Mouse (Mus musculus): ENCODE measurements around the gene Fam198b. TPM values are rescaled to one million over a fixed set of nuclear protein-coding genes. Genes with fewer than 3 reads are reported as not detected.

Gene Fam198b
- polyA plus RNA-seq (2015; fragmentation: Nextera tagmentation; extraction: Ambion mirVana) = 2.4 and 3.2 TPM in 2 replicates

- DNase-seq (ENCODE audit: low spot score) = no peak
Measured at GRCm38 (mm10) chr3:79884305-79884704, at the start of gene Fam198b. Gene Fam198b, plus strand, starts transcription at chr3:79884533.

DNA sequence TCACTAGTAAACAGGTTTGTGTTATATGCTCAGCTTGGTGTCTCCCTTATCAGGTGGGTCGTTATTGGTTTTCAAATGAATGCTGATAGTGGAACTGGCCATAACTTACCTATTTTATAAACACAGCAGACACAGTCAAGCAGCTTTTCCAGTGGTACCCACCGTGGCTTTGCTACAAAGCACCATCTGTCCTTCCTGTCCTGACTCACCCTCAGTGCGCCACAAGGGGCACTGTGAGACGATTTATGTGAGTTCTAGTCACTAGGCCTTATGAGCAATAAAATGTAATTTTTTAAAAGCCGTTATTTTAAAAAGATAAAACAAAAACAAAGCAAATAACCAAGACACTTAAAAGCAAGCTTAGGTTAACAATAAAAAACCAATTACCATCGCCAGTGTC lies 45.6 kb upstream of the Fam198b start:
- peak; percentile 13 for DNase-seq (ENCODE audit: low spot score)

- DNase-seq (ENCODE audit: low spot score) = no peak
Measured at GRCm38 (mm10) chr3:79841475-79841874, 42.9 kb upstream of the Fam198b start.

DNA sequence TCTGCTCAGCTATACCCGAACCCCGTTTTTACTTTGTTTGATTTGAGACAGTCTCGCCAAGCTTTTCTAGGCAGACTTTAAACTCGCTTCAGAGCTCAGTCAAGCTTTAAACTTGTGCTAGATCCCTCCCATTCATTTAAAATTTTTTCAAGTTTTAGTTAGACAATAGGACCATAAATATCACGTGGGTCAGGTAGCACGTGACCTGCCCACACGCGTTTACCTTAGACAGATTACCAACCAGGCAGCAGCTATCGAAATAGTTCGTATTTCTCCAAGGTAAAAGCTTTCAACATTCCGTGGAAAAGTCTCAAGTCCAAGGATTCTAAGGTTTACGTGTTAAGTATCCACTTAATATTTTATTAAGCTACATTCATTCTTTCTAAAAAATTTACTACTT lies 42.2 kb upstream of the Fam198b start:
- peak; percentile 74 for DNase-seq (ENCODE audit: low spot score)

GRCm38 (mm10) chr3:79842616-79843016 lies 41.7 kb upstream of the Fam198b start:
- peak; percentile 78 for DNase-seq (ENCODE audit: low spot score)

DNA sequence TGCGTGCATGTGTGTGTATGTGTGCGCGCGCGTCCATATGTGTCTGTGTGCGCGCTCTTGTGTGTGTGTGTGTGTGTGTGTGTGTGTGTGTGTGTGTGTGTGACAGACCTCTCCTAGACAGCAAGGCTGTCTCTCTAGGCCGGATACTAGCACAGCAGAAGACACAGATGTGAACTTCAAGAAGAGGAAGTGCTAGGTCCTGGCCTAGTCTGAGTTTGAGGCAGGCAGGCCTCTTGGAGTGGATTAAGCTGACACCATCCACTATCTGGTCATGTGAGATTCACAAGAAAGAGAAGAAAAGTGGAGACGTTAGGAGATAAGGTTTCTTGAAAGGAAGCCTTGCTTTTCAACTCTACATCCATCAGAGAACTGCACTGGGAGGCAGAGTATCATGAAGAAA lies 40.3 kb upstream of the Fam198b start:
- peak; percentile 31 for DNase-seq (ENCODE audit: low spot score)

DNA sequence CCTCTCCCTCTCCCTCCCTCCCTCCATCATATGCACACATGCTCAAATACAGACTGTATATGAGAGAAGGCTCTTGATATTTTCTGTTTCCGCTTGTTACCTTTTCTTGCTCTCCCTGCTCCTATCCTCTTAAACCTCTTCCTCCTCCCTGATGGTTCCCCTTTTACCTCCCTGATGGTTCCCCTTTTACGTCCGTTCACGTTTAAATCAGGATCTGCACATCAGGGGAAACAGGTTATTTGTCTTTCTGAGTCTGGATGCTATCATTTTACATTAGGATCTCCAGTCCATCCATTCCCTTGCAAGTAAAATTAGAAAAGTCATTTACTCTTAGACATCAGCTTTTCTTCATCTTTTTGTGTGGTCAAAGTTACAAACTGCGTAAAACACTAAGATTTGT lies 37.7 kb upstream of the Fam198b start:
- DNase-seq (ENCODE audit: low spot score) = no peak

- DNase-seq (ENCODE audit: low spot score) = no peak
Measured at GRCm38 (mm10) chr3:79848841-79849240, 35.5 kb upstream of the Fam198b start.

GRCm38 (mm10) chr3:79849621-79850020 lies 34.7 kb upstream of the Fam198b start:
- no peak for DNase-seq (ENCODE audit: low spot score)

- DNase-seq (ENCODE audit: low spot score) = no peak
Measured at GRCm38 (mm10) chr3:79850656-79851055, 33.7 kb upstream of the Fam198b start.

DNA sequence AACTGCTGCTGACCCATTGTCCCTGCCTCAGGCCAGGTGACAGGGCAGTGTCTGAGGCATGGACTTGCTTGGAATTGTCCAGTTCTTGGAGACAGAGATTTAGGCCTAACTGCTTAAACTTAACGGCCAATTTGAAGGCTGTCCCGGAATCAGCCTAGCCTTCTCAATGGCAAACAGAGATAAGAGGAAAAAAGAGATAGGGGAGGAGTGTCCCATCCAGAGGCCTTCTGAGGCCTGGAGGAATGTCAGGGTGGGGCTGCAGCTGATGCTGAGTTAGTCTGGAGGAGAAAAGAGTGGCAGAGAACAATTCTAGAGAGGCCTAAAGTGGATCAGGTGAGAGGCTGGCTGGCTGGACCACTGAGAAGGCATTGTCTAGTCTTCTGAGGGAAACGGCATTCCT lies 32.2 kb upstream of the Fam198b start:
- DNase-seq (ENCODE audit: low spot score) = no peak

GRCm38 (mm10) chr3:79852654-79853166 lies 31.6 kb upstream of the Fam198b start, which contains the start of gene Tmem144:
Gene Tmem144, minus strand, starts transcription at chr3:79852773.
- DNase-seq (ENCODE audit: low spot score) = no peak

- no peak for DNase-seq (ENCODE audit: low spot score)
Measured at GRCm38 (mm10) chr3:79857780-79858179, 26.6 kb upstream of the Fam198b start.

DNA sequence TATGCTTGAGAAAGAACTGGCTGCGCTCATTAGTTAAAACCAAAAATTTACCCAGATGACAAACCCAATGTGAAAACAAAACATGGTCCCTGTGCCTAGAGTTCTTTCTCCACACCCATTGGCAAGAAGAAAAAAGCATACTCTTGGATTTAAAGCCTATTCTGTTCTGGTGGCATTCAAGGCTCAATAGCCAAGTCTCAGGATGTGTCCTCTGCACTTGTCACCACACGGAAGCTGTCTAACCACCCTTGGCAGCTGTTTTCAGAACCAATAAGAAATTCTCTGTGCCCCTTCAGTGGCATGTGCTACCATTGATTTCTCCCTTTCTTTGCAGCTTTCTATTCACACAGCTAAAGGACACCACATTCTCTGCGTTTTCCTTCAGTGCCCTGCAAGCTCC lies 26.1 kb upstream of the Fam198b start:
- DNase-seq (ENCODE audit: low spot score) = no peak

DNA sequence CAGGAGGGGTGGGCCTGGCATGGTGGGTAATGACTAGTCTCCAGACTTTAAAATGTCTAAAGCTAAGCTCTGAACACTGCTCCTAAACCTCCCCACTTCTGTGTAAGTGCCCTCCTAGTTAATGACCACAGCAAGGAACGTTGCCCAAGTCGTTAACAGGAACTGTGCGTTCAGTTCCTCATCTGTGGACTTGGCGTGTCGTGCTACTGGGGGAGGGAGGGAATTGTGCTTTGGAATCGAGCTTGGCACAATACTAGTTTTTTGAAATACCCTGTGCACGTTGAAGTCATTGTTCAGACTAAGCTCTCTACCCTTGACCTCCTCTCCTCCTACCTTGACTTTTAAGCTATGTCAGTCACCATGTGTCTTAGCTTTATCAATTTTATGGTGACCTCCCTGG lies 19.5 kb upstream of the Fam198b start:
- DNase-seq (ENCODE audit: low spot score) = no peak

DNA sequence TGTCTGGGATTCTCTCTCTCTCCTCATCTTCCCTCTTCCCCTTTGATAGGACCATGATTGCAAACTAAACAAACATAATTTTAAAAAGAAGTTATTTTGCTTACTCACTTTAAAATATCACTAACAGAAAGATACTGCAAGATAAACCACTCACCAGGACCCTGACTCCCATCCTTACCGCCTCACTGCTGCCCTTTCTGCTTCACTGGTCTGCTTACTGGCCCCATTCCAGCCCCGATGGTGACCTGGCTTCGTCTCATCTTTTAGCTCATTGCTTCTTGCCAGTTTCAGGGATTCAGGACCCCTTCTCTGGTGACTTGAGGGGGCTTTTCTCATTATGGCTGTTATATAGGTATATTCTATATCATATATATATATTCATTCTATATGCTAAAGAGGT lies 18.2 kb upstream of the Fam198b start:
- DNase-seq (ENCODE audit: low spot score) = no peak

GRCm38 (mm10) chr3:79866526-79866925 lies 17.8 kb upstream of the Fam198b start:
- no peak for DNase-seq (ENCODE audit: low spot score)

- DNase-seq (ENCODE audit: low spot score) = no peak
Measured at GRCm38 (mm10) chr3:79867121-79867709, 17.1 kb upstream of the Fam198b start.

DNA sequence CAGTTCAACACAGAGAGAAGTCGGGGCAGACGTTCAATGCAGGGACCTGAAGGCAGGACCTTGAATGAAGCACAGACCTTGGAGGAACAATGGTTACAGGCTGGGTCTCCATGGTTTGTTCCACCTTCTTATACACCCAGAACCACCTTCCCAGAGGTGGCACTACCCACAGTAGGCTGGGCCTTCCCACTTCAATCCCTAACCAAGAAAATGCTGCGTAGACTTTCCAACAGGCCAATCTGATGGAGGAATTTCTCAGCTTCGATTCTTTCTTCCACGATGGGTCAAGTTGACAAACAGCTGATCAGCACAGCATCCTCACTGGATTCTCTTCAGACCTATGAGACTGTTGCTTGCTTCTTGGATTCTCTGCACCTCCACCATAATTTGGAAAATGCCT lies 8.9 kb upstream of the Fam198b start:
- no peak for DNase-seq (ENCODE audit: low spot score)

- DNase-seq (ENCODE audit: low spot score) = no peak
Measured at GRCm38 (mm10) chr3:79878350-79878749, 6.0 kb upstream of the Fam198b start.

DNA sequence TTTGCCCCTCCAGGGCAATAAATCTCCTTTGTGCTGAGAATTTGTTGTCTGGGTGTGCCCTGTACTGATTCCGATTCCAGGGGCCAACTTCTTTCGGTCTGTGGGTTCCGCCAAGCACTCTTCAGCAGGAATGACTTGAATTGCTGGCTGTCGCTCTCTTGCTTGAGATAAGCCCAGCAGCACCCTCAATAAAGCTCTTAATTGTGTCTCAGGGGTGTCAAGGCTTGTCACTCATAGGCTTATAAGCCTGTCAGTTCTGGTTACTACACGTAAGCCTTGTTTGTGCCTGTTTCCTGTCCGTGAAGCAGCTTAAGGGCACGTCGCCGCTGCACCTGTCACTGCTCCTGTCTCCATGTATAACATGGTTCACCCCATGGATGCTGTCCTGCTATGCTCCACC lies 5.1 kb upstream of the Fam198b start:
- no peak for DNase-seq (ENCODE audit: low spot score)

GRCm38 (mm10) chr3:79881645-79882044 lies 2.7 kb upstream of the Fam198b start:
- no peak for DNase-seq (ENCODE audit: low spot score)

- peak; percentile 55 for DNase-seq (ENCODE audit: low spot score)
Measured at GRCm38 (mm10) chr3:79883092-79883491, 1.2 kb upstream of the Fam198b start.

All from thymus, postnatal 0 days (tissue).